Mouse (Mus musculus) thymus, postnatal 10 days (tissue): ENCODE measurements around the gene Zfp652.

Experiments used
- DNase-seq, 2 experiments: peaks; one replicate each; pipeline ENCODE4 v3.0.0; 2021; ENCODE audit warnings: low spot score in 2 of 2

The Zfp652 gene

GRCm38 (mm10) chr11:95832129-95833005, 119.9 kb downstream of the Zfp652 start:
- DNase-seq, result no peak

DNA sequence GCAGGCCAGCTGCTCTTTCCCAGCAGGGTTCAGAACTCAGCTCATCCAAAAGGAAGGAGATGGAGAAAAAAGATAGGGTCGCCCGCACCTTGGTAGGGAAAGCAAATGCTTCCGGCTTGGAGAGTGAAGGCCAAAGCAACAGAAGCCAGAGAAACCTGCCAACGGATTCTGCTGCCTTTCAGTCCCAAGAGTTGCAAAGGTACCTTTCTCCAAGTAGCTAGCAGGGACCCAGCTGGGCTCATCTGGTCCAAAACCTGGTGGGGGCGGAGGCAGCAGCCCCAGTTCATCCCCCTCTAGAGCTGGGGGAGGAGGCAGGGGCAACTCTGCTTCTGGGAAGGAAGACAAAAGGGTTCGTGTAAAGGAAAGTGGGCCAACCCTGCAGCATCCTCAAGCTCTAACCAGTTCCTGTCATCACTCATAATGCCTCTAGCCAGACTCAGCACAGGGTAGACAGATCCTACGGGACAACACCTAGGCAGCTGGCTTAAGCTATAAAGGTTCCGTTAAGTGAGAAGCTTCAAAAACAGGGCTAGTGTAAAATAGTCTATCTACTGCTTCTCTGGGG, 120.6 kb downstream of the Zfp652 start:
- DNase-seq, result peak; percentile 66 to 77

DNA sequence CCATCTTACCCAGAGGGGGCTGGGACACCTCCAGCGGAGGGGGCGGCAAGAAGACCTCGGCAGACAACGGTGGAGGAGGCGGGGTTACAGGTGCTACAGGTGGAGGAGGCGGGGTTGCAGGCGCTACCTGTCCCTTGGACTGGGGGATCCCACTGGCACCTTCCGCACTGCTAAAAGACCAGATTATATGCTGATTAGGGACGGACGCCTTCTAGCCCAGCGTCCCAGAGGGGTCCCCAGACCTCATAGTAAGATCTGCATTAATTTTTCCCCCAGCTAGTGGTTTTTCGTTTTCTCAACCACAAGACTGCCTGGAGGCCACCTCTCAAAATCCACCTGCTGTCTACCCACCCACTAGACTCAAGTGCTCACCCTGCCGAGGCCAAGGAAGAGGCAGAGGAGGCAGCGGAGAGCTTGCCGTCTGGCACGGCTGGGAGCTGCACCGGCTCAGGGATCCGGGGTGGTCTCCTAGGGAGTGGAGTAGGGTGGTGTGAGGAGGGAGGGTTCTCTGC, 121.2 kb downstream of the Zfp652 start:
- DNase-seq, result peak in 1 of 2 experiments; percentile 62

DNA sequence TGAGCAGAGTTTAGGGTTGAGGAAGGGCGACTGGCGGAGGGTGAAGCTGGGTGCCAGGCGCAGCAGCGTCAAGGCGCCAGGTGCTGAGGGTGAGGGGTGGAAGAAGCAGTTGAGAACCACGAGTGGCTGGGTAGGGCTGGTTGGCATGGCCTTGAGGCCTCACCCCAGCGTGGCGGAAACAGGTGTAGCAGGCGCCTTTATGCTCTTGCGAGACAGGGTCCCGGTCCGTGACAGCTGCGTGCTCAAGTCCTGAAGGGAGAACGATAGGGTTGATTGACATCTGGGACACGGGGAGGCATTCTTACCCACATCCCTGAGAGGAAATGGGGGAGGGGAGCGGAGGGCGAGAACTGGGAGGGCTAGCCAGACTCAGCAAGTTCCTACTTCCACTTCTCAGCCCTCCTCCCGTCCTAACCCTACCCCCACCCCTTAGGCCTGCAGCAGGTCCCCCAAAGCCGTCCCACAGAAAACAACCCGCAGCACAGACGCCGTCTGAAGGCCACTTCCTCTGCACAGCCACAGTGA, 121.7 kb downstream of the Zfp652 start:
- peak; percentile 94 to 97 for DNase-seq

DNA sequence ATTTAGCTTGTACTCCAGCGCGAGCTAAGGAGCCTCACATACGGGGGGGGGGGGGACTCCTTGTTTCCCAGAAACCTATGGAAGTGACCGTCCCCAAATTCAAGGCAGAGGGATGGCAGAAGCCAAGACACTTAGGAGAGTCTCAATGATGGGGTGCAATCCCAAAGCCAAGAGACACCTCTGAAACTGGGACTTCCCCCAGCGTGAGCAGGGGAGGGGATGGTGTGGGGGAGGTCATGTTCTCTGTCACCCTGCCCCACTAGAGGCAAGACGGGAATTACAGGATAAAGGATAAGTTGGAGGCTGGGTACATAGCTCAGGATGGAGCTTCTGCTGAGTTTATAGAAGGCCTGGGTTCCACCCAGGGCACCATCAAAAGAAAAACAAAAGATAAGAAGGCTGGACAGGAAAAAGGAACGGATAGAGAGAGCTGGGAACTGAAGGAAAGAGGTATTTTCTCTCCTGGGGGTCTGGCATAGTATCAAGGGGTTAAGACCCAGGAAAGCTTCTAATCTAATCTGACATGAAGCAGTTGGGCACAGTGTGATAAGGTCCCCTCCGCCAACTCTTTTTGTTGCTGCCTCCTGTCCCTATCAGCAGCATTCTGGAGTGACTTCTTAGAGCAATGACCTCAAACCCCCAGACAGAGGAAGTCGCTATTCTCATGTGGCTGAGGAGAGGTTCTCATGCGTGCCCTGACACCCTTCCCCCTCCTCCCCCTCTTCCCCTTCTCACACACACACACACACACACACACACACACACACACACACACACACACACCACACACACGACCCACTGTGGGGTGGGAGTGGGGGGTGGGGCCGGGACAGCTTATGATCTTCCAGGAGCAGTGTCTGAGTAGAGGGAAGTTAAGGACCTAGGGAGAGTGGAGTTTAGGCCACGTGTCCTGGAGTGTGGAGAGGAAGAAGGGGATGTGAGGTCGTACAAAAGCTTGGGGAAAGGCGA, 122.6 kb downstream of the Zfp652 start:
- peak; percentile 75 to 76 for DNase-seq

- DNase-seq, result no peak
These were observed 123.4 kb downstream of the Zfp652 start for GRCm38 (mm10) chr11:95835832-95836231.

DNA sequence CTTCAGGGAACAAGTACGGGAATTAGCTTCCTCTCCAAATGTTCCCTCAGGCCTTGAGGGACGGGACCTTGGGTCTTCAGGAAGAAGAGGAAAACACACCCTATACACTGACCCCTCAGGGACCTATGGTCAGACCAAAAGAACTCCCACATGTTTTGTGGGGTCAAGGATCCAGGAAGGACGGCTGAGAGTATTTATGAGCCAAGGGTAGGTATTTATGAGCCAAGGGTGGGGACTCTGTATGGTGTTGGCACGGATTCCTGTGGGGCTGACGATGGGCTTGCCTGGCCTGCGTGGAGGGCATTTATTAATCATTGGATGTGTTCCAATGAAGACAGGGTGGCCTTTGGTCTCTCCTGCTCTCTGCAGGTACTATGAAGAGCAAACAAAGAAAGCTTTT, 124.0 kb downstream of the Zfp652 start:
- DNase-seq, result no peak

DNA sequence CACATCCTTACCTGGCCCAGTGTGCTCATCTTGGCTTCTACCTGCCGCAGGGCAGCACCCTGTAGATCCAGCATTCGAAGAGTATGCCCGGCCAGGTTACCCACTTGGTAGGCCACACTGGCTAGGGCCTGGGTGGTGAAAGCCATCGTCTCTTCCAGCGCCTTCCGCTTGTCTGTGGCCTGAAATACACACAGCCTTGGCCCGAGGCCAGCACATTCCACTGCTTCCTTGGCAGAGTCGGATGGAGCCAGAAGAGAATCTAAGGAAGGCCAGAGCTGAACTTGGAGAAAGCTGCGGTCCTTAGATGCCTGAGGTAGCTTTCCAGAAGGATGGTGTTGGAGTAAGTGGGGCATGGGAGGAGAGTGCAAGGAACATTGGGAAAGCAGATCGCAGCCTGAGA, 124.6 kb downstream of the Zfp652 start, which contains the start of gene Gngt2:
Gene Gngt2, plus strand, starts transcription at position 158 of the 400 bp plus-strand sequence.
- DNase-seq, result no peak

DNA sequence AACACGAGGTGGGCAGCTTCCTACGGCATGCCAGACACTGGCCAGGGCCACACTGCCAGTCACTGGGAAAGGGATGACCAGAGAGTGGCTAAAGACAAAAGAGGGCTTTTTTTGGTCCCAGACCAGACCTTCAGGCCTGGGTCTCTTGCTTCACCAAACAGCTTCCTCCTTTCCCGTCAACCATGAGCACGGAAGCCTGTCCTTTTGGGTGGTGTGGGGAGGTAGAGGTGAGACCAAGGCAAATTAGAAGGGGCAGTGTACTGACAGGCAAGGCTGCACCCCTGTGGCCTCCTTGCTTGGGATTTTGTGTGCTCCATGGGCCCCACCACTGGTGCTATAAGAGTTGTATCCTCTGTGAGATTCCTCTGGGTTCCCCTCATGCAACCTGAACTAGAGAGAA, 126.1 kb downstream of the Zfp652 start:
- no peak for DNase-seq

DNA sequence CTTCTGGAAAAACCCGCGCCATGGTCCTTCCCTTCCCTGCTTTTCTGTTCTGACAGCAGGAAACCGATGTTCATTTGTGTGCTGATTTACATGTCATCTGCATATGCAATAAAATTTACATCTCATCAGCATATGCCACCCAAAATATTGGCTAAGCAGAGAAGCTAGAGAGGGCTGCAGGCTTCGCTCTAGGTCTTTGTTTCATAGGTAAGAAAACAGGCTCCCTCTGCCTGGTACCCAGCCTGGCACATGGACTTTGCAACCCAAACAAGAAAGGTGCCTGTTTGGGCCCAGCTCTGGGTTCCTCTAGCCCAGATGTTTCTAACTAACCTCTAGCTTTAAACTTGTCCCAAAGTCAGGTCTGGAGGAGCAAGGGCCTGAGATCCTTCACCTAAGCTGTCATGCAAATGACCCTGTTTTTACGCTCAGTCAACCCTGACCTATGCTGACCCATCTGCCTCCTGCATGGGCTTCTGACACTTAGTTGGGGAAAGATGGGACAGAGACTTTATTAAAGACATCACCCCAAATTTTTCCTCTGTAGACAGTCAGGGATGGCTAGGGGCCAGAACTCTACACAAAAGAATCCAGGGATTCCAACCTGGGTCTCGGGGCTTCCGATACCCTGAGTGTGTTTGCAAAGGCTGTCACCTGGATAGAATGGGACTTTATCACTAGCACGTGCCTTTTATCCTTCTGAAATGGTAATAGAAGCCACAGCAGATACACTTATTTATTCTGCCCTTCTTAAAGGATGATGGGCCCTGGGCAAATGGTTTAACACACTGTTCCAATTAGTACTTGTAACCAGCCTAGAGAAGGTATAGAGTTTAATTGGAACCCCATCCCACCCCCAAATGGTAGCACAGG, 126.8 kb downstream of the Zfp652 start:
- no peak for DNase-seq

DNA sequence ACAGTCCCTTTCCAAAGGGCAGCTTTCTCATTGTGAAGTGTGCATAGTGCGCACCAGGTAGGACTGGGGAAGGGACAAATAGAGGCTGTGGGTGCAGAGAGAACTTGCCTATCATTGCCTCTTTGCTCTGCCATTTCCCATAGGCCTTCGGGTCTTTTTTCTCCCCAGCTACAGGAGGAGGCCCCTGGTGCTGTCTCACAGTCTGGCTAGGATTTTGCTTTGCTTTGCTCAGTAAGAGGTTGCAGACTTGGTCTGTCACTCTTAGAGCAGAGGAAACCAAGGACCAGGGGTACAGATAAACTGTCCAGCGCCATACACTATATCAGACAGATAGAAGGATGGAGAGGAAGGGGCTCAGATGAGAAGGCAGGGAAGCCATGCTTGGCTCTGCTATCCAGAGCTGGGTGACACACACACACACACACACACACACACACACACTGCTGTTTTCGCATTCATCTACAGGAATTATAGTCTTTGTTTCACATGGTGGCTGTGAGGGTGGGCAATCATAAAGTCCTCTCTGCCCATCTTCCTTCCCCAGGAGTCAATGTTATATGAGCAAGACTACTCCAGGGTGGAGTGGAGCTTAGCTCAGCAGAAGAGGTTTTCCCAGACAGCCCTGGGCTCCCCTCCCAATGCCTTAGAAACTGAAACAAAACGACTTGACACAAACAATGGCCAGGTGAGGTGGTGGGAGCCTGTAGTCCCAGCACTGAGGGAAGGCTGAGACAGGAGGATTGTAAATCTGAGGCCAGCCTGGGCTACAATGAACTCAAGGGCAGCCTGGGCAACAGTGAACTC, 128.4 kb downstream of the Zfp652 start:
- DNase-seq, result no peak

DNA sequence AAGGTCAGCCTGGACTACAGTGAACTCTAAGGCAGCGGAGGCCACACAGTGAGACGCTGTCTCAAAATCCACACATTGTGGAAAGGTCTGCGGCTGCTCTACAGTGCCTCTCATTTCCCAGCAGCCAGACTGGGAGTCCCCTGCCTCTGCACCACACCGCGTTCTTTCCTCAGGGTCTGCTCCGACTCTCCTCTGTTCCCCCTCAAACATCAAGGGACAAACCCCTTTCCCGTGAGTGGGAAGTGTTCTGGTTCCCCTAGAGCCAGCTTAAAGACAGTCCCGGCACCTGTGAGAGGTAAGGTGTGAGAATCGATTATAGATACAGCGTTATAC, 129.0 kb downstream of the Zfp652 start:
- no peak for DNase-seq

GRCm38 (mm10) chr11:95842074-95842681, 129.7 kb downstream of the Zfp652 start, which contains the start of gene Abi3:
Abi3 (minus strand) TSS chr11:95842476.
- peak; percentile 88 to 89 for DNase-seq

DNA sequence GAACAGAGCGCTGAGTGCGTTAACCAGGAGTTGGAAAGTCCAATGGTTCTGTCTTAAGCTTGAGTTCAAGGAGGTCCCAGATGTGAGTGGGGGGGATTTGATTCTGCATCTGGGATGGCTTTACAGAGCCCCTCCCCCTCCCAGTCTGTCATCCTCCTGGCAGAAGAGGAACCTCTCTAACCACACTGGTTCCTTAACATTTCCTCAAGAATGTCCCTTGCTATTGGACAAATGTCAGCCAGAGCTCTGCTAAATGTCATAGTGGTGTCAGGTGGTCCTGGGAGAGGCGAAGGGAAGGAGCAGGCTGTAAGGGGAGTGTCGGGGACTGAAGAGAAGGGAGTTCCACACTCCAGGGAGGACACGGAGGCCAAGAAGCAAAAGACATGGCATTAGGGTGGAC, 130.5 kb downstream of the Zfp652 start:
- no peak for DNase-seq

DNA sequence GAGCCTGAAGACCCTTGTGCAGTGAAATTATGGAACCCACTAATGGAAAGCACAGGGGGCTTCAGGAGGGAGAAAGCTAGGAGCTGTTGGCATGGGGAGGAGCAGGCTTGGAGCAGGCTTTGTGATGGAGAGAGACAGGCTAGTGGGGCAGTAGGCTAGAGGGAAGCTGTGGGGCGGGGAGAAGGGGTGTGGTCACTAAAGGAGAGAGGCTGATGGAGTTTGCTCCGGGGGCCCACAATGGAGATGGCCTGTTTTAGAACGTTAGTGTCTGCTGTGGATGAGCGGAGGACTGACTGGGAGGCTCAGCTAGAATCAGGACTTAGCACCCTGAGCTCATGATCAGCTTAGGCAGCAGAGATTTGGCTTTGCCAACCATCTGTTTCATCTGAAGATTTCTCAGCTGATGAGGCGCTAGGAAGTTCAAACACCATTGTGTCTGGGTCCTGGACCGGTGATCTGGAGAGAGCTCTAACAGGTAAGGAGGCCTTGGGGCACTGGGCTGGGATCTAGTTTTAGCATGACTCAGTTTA, 131.0 kb downstream of the Zfp652 start:
- no peak for DNase-seq

DNA sequence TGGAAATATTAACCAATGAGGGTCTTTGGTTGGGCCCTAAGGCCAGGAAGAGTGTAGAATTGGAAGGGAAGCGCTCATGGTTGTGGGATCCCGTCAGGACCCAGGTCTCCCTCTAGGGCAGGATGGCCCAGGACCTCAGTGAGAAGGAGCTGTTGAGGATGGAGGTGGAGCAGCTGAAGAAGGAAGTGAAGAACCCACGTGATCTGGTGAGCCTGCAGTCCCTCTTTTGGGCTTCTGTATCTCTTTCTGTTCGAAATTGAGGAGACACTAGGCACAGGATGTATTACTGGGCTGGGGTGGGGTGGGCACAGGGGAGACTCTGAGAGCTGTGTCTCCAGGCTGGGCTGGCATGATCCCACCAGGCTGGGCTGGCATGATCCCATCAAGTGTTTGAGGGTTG, 132.5 kb downstream of the Zfp652 start:
- no peak for DNase-seq

GRCm38 (mm10) chr11:95850898-95851297, 138.4 kb downstream of the Zfp652 start:
- DNase-seq, result no peak

- peak in 1 of 2 experiments; percentile 76 for DNase-seq
These were observed 141.2 kb downstream of the Zfp652 start for GRCm38 (mm10) chr11:95853684-95854083.

- DNase-seq, result no peak
These were observed 144.8 kb downstream of the Zfp652 start for GRCm38 (mm10) chr11:95857306-95857705.
